Mouse (Mus musculus) gastrocnemius, postnatal 25 days (tissue): ENCODE data around the gene Cryz. TPM values are rescaled to one million over a fixed set of nuclear protein-coding genes. Genes with fewer than 3 reads are reported as not detected.

Source experiments
- total RNA-seq, 2 experiments: library from RNA; stranded (reverse); gene quantifications; 1 replicate in 1 of 2; 2 replicates in 1 of 2; pipeline ENCODE4 v1.2.3; 2021

Gene Cryz
- total RNA-seq, 2 experiments from 2014 or later, result 10.9 to 12.1 TPM

Other genes starting within 250 kb of the Cryz start
- 1 to 10 TPM; 2.7 to 2.9 TPM for gene Tyw3, start 393 bp downstream of the Cryz start, total RNA-seq
- gene Erich3, start 67.1 kb downstream of the Cryz start, total RNA-seq, result not detected